Mouse (Mus musculus): ENCODE measurements around the gene Hmga2.
"Not testable (repeated sequence)": the region's sequence is repeated elsewhere in the genome, so short reads cannot be mapped to it uniquely, and the experiment has no call there.

Hmga2 gene

GRCm38 (mm10) chr10:120344558-120345318 lies 131.5 kb downstream of the Hmga2 start:
- DNase-seq (ENCODE audit: low read depth, low spot score), result no peak

DNA sequence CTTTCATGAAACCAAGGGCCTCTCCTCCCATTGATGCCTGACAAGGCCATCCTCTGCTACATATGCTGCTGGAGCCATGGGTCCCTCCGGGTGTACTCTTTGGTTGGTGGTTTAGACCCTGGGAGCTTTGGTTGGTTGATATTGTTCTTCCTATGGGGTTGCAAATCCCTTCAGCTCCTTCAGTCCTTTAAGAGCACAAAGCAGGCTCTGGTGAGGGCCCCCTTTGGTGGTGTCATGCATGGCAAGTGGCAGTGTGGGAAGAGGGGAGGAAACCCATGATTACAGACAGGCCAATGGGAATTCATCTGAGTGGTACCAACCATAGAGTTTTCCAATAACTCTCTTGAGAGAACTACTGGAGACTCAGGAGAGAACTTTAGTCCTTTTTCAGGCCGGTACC lies 136.4 kb downstream of the Hmga2 start:
- DNase-seq (ENCODE audit: low read depth, low spot score), result not testable (repeated sequence)

DNA sequence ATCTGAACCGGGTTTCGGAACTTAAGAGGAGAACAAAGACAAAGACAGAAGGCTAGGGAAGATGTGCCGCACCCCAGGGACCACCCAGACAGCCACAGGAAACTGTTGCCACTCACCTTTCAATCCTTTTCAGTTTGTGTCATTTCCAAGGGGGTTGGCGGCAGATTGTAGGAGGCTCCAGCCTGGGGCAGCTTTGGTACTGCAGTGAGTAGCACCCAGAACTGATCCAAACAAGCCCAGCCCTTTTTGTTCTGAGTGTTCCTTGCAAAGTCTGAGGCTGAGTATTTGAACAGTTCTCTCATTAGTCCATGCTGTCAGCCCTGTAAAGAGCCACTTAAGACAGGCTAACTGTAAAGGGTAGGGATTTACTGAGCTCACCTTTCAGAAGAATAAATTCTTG lies 136.9 kb downstream of the Hmga2 start:
- DNase-seq (ENCODE audit: low read depth, low spot score), result no peak

DNA sequence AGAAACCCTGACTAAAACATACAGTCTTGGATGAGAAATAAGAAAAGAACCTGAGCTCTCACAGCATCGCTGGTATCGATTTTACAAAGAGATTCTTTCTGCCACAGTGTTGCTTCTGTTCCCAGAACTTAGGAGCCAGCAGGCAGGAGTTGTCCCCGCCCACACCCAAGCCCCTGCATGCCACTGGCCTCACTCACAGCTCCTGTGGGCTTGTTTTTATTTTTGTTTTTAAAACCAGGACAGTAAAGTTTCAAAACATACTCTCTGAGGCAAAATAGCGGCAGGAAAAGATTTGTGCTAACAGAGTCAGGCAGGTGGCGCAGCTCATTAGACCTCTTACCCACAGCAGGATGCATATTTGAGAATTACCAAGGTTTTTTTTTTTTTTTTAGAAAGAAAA lies 137.4 kb downstream of the Hmga2 start:
- no peak for DNase-seq (ENCODE audit: low read depth, low spot score)

DNA sequence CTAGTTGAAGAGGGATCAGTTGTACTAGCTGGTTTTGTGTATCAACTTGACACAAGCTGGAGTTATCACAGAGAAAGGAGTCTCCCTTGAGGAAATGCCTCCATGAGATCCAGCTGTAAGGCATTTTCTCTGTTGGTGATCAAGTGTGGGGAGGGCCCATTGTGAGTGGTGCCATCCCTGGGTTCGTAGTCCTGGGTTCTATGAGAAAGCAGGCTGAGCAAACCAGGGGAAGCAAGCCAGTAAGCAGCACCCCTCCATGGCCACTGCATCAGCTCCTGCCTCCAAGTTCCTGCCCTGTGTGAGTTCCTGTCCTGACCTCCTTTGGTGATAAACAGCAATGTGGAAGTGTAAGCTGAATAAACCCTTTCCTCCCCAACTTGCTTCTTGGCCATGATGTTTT lies 137.8 kb downstream of the Hmga2 start:
- not testable (repeated sequence) for DNase-seq (ENCODE audit: low read depth, low spot score)

- DNase-seq (ENCODE audit: low read depth, low spot score), result no peak
Measured at GRCm38 (mm10) chr10:120327946-120328345, 148.3 kb downstream of the Hmga2 start.

GRCm38 (mm10) chr10:120323584-120324203 lies 152.6 kb downstream of the Hmga2 start:
- DNase-seq (ENCODE audit: low read depth, low spot score), result no peak

DNA sequence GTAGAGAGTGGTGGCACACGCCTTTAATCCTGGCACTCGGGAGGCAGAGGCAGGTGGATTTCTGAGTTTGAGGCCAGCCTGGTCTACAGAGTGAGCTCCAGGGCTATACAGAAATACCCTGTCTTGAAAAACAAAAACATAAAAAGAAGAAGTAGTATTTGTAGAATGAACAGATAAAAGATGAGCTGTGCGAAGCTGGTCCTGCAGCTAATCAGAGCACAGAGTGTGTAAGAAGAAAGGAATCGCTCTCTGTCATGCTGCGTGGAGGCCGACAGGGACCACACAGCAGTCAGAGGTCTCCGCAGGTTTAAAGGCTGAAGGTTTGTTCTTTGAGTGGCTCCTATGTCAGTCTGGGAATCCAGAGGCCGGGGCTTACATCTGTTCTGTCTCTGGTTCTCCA lies 153.5 kb downstream of the Hmga2 start:
- no peak for DNase-seq (ENCODE audit: low read depth, low spot score)

GRCm38 (mm10) chr10:120319614-120320013 lies 156.7 kb downstream of the Hmga2 start:
- no peak for DNase-seq (ENCODE audit: low read depth, low spot score)

Measured in c-Kit-negative CD71-positive TER-119-positive erythroid progenitor cells, embryonic 14.5 days (primary cell).